Mouse (Mus musculus) heart, adult 9 months (tissue): Measurements from ENCODE around the gene Ptpn4.

Experiments used
- DNase-seq, 2 experiments: peaks; one replicate each; pipeline ENCODE4 v3.0.0; 2022; ENCODE audit warnings: low spot score in 2 of 2

The Ptpn4 gene

DNA sequence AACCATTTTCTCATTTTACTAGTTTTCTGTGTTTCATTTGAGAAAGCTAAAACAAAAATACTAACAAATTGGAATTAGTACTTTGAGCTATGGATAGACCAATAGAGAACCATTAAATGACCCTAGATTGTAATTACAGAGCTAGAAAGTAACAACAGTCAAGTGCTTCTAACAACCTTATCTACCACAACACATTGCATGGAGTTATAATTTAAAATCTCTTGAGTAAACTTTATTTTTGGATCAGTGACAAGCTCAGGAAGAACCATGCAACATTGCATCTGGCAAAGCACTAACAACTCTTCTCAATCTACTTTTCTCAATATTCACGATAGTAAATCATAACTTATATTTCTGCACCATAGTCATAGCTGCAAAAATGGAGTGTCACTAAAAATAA is 29.7 kb downstream of the Ptpn4 start:
- no peak for DNase-seq

DNA sequence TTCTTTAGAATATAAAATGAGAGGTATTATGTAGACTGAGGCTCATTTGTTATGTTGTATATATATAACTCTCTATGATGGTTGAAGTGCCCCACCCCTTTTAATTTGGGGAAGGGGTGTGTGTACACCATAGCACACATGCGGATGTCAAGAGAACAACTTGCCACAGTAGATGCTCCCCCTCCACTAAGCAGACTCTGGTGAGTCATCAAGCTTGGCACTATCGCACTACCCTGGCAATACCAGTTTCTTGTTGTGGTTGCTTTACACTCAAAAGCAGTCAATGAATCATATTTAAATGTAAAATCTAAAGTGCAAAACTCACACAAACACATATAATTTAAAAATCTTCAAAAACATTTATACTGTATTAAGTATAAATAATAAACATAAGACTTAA is 31.4 kb downstream of the Ptpn4 start:
- DNase-seq, result no peak

- DNase-seq, result no peak
These were observed 32.8 kb downstream of the Ptpn4 start for GRCm38 (mm10) chr1:119804586-119804985.

- no peak for DNase-seq
These were observed 42.2 kb downstream of the Ptpn4 start for GRCm38 (mm10) chr1:119795174-119795573.

DNA sequence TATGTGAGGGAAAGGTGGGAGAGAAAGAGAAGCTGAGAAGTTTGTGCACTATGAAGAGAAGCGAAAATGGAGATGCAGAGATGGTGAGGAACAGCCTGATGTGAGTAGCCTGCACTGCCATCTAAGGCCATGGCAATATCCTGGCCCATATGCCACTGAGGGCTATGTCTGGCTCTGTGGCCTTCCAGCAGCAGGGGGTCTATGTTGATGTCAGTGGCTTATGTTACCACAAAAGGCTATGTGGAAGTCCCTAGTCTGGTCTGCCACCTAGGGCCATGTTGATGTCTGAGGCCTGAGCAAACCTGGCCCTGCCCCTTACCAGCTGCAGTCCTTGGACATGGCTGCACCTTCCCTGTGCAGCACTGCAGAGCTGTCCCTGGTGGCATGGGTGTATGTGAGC is 43.1 kb downstream of the Ptpn4 start:
- no peak for DNase-seq

GRCm38 (mm10) chr1:119790616-119791015 is 46.8 kb downstream of the Ptpn4 start:
- no peak for DNase-seq

DNA sequence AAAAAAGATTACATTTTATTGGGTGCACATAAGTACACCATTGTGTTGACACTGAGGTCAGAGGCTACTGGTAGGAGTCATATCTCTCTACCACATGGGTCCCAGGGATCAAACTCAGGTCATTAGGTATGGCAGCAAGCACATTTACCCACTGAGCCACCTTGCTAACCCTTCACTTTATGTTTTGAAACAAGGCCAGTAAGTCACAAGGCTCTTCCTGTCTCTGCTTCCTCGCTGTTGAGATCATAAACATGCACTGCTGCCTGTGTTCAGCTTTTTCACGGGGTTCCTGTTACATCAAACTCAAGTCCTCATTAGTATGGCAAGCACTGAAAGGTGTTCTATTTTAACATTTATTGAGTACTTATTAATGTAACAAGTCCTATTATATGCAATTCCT is 61.5 kb downstream of the Ptpn4 start:
- DNase-seq, result no peak

DNA sequence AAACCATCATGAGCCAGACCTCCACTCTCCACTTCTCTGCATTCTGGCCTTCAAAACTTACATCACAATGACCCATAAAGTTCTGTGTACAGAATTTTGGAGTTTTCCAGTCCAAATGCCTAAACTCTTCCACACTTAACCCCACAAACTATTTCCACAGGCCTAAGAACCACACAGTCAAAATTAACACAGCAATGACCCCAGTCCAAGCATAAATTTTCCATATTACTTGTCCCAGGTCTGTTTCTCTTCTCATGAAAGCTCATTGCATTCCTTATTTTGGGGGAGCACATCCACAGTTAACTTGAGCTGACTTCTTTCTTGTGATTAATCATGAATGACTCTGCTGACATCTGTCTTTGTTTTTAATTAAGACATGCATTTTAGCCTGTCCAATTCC is 101.7 kb downstream of the Ptpn4 start:
- no peak for DNase-seq

DNA sequence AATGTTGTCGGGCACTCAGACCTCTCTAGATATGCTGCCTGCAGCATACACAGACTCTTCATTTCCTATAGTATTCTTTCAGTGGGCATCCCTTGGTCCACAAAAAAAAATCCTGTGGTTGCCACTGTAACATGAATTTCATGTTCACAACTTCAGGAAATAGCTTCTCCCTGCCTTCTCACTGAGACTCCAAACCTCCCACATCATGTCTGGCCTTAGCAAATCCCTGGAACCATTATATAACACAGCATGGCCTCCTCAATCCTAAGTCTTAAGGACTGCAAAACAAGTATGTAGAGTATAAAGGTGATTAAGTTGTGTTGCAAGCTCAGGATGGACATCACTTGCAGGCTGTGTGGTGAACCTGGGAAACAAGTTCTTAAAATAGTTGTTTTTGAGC is 102.6 kb downstream of the Ptpn4 start:
- DNase-seq, result no peak

DNA sequence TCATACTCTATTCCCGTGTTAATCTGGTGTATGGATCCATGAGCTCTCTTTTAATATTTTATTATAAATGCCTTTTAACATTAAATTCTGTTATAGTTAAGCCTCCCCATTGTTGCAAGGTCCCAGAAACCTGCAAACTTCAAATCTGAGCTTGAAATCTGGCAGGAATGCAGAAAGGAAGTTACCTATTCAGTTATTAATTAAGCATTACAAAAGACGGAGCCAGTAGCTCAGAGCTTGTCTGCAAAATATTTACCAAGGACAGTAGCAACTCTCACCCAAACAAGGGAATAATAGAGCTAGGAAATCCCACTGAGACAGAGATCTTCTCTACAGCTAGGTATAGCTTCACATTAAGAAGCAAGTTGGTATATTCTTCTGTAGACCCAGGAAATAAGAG is 106.2 kb downstream of the Ptpn4 start:
- no peak for DNase-seq

DNA sequence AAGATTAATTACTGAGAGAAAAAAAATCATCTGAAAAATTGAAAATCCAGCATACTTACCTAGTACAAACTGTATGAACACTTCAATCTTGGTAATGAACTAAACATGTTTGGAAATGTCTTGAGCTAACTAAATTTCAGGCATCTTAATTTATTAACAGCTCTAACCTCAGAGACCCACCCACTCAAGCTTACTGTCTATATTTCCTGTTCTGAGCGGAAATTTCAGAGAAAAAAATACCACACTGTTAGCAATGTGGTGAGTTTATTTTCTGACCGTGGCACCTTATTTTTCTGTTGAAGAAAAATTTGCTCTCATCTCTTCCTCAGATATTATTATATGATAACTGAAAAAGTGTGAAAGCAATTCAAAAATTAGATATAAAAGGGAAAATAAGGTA is 124.4 kb downstream of the Ptpn4 start:
- no peak for DNase-seq

DNA sequence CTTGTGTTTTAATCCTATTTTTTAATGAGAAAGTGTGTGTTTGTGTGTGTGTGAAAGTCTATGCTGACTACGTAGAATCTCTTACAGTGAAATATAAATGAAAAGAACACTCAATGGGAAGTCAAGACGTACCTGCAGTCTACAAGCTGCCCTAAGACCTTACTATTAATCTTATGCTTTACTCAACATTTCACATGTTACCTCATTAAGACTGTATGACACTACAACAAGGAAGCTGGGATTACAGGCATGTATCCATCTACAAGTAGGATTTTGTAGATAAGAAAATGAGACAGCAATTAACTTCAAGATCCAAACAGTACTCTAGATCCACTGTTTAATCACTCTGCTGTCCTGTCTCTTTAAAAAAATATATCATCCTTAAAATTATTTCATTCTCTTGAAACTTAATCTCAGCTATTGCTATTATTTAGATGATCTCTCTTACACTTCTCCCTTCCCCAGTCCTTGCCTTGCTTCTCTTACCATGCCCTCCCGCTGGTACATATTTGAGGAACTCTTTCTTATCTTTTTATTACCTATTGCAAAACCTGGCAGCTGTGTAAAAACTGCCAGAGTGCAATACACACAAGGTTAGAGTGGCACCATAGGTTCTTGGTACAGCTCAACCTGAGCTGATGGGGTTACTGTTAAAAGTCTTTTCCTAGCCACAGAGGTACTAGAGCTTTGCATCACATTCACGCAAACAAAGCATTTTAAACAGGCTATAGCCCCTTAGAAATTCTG is 130.8 kb downstream of the Ptpn4 start:
- DNase-seq, result no peak

DNA sequence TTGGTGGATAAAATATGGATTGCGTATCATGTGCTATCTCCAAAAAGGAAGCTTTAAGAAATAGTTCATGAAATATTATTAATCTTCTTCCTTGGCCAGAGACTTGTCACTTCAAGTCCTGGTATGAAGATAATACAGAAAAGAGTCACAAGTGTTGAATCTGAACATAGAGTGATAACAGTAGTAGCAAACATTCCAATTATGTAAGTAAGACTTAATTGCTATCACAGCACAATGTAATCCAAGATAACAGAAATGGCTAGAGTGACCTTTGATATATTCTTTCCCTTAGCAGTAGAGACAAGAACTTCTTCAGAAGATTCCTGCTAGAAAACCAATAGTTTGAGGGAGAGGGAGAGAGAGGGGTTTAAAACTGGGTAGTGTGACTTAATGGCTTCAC is 140.6 kb downstream of the Ptpn4 start:
- no peak for DNase-seq

DNA sequence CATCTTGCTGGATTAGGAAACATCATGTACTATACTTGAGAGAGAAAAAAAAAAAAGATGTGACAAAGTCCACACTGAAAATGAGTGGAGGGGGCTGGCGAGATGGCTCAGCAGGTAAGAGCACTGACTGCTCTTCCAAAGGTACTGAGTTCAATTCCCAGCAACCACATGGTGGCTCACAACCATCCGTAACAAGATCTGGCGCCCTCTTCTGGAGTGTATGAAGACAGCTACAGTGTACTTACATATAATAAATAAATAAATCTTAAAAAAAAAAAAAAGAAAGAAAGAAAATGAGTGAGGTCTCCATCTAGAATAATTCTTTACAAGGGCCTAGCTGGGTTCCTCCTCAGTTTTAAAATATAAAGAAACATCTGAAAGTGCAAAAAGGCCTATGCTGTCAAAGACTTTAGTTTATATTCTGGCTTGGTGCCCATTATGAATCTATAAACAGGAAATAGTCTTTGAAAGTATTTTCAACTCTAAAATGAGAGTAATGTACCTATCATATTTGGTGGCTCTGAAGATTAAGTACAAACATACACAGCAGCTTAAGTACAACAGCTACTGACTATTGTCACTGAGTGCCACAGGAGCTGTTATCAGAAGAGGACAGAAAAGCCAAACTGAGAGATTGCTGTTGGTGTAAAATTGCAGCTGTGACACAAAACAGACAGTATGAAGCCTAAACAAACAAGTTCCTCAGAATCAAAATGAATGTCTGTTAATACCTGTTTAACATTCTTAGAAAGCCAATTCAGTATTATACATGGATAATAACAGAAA is 151.4 kb downstream of the Ptpn4 start:
- DNase-seq, result no peak

GRCm38 (mm10) chr1:119681663-119682213 is 155.7 kb downstream of the Ptpn4 start:
- no peak for DNase-seq

GRCm38 (mm10) chr1:119674984-119675383 is 162.4 kb downstream of the Ptpn4 start:
- peak in 1 of 2 experiments; percentile 6 for DNase-seq

- no peak for DNase-seq
These were observed 170.5 kb downstream of the Ptpn4 start for GRCm38 (mm10) chr1:119666904-119667303.

DNA sequence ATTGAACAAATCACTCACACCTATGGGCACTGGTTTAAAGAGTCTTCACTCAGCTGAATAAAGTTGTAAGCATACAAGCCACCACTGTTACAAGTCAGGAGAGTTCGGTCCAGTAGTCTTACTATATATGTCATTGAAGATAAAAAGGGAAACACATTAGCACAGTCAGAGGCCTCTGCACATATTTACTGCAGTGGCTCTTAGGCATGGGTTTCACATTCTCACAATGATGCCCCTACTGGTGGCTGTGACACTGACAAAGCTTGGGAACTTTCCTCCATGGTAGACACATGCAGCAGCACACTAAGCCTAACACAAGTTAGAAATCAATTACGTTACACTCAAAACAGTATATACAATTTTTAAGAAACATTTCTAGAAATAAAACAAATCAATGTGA is 183.1 kb downstream of the Ptpn4 start:
- DNase-seq, result no peak

- DNase-seq, result no peak
These were observed 187.0 kb downstream of the Ptpn4 start for GRCm38 (mm10) chr1:119650386-119650785.

DNA sequence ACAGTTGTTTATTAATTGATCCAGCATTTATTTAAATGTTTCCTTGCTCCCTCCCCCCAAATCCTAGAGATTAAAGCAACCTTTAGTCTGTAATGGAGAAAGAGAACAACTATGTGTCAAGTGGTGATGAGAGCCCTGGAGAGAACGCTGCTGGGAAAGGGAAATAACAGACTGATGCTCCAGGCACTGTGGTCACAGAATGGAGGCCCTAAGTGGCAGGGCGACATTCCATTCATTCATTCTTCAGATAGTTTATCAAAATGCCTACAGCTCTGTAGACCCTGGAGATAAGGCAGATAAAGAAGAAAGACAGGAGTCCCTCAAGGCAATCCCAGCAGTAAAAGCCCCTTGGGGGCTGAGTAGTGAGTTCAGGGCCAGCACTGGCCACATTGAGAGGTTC is 187.8 kb downstream of the Ptpn4 start:
- no peak for DNase-seq

GRCm38 (mm10) chr1:119648205-119649111 is 189.0 kb downstream of the Ptpn4 start, which contains the start of gene Epb41l5:
Epb41l5 (minus strand) TSS chr1:119649000.
- DNase-seq, result peak; percentile 77 to 79

DNA sequence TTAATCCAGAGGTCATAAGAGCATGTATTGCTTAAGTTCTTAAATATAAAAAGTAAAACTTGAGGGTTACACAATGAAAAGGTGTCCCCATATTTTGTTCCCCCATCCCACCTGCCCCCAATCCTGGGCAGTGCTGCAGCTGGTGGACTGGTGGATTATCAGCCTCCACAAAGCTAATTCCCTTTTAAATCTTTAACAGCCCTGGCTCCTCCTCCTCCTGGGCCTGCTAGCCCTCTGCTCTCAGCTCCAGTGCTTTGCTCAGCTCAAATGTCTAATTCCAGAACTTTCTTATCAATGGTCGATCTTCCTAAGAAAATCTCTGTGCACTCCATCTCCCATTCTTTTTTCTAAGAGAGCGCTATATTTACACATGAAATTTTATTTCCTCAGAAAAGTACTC is 191.1 kb downstream of the Ptpn4 start:
- no peak for DNase-seq
